Mouse (Mus musculus) hindbrain, embryonic 10.5 days (tissue): Measurements from ENCODE around the gene Pld5. TPM values are rescaled to one million over a fixed set of nuclear protein-coding genes. Genes with fewer than 3 reads are reported as not detected.

Experiments used
- DNase-seq: peaks from one replicate; pipeline ENCODE4 v3.0.0-alpha.2; 2017; ENCODE audit warnings: low spot score
- H3K27ac ChIP-seq: fragments of 300-500 bp; sonication (generic); 2 replicates; pipeline ENCODE4 v1.5.1; 2016; ENCODE audit warnings: mild to moderate bottlenecking, moderate library complexity
- H3K27me3 ChIP-seq: fragments of 300-500 bp; sonication (generic); 2 replicates; pipeline ENCODE4 v1.6.1; 2016; ENCODE audit warnings: mild to moderate bottlenecking; ENCODE audit not compliant: poor library complexity, insufficient read depth, severe bottlenecking
- H3K36me3 ChIP-seq: fragments of 300-500 bp; sonication (generic); 2 replicates; pipeline ENCODE4 v1.6.1; 2016; ENCODE audit warnings: mild to moderate bottlenecking, moderate library complexity
- H3K4me1 ChIP-seq: fragments of 300-500 bp; sonication (generic); replicated peaks from 2 replicates; pipeline ENCODE4 v1.6.1; 2016; ENCODE audit warnings: mild to moderate bottlenecking
- H3K4me3 ChIP-seq: fragments of 300-500 bp; sonication (generic); 2 replicates; pipeline ENCODE4 v1.5.1; 2016; ENCODE audit warnings: mild to moderate bottlenecking, moderate library complexity
- H3K9me3 ChIP-seq: fragments of 300-500 bp; sonication (generic); 2 replicates; pipeline ENCODE4 v1.6.1; 2016; ENCODE audit warnings: mild to moderate bottlenecking, moderate library complexity
- WGBS: fragments of 180-500 bp; shearing (Covaris S2); methylation state at CpG from one replicate; pipeline ENCODE4 v1.1.7; 2016; 5-methylcytosine and 5-hydroxymethylcytosine counted together
- polyA plus RNA-seq: library from polyadenylated mRNA; unstranded; fragments of >200 nt; fragmentation: Nextera tagmentation; extraction: Ambion mirVana; gene quantifications from 2 replicates; pipeline ENCODE4 v1.2.1, GENCODE M21; 2016

Gene Pld5
- polyA plus RNA-seq, 1 experiment from 2014 or later = 1.9 TPM

DNA sequence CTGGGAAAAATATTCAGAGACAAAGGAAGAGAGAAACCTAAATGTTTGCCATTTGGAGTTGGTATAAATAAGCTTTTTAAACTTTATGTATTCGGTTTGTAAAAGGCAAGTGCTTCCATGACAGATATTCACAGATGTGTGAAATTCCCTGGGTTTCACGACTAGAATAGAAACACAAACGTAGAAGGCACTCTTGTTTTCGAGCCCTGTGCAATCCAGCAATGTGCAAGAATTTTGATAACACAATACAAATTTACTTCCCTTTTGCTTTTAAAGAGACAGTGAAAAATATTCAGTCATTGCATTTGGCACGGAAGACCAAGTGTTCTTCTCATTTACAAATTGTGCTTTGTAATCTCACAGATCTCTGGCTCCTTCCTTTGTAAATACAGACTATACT, 200.6 kb downstream of the Pld5 start:
- H3K9me3 ChIP-seq = no peaks in the 10 kb centered on the region
- DNase-seq = no peak
- H3K4me1 ChIP-seq = no peaks in the 10 kb centered on the region
- 86% methylated on average over 5 of the region's 5 CpGs for WGBS
- H3K36me3 ChIP-seq = no peaks in the 10 kb centered on the region
- H3K27me3 ChIP-seq = no peaks in the 10 kb centered on the region
- no peak overlapping the region for H3K4me3 ChIP-seq
- H3K27ac ChIP-seq = no peak overlapping the region

DNA sequence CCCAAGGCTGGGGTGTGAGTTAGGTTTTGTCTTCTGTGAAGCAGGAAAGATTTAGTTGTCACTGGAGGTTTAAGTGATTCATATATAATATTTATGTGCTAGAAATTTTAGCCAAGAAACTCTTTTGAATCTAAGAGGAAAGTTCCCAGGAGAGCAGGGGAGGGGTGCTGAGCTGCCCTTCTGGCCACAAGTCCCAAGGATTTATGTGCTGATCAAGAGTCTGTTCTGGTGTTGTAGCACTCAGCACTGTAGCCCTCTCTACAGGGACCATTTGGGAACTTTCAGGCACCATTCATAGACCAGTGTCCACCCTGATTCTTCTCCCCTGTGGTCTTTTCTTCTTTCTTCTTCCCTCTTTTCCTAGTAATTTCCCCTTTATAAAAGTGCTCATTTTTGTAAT, 209.8 kb downstream of the Pld5 start:
- Histone ChIP-seq H3K4me3 (no peak overlapping the region), H3K4me1 (no peaks in the 10 kb centered on the region), H3K9me3 (no peaks in the 10 kb centered on the region), H3K27me3 (no peaks in the 10 kb centered on the region), H3K36me3 (no peaks in the 10 kb centered on the region), H3K27ac (no peak overlapping the region)
- DNase-seq = no peak

DNA sequence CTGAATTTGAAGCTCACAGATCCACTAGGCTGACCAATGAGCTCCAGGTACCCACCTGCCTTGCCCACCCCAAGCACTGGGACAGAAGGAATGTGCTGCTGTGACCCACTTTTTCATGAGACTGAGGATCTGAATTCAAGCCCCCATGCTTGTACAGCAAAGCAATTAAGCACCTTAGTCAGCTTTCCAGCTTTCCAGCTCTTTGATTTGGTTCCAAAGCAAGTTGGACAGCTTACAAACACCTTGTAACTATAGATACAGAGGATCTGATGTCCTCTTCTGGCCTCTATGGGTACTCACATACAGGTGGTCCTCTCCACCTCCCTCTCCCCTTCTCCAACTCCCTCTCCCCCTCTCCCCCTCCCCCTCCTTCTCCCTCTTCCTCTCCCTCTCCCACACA, 210.6 kb downstream of the Pld5 start:
- no peaks in the 10 kb centered on the region for H3K9me3 ChIP-seq
- H3K36me3 ChIP-seq = no peaks in the 10 kb centered on the region
- H3K27me3 ChIP-seq = no peaks in the 10 kb centered on the region
- no peaks in the 10 kb centered on the region for H3K4me1 ChIP-seq
- H3K27ac ChIP-seq = no peak overlapping the region
- DNase-seq = no peak
- H3K4me3 ChIP-seq = no peak overlapping the region

DNA sequence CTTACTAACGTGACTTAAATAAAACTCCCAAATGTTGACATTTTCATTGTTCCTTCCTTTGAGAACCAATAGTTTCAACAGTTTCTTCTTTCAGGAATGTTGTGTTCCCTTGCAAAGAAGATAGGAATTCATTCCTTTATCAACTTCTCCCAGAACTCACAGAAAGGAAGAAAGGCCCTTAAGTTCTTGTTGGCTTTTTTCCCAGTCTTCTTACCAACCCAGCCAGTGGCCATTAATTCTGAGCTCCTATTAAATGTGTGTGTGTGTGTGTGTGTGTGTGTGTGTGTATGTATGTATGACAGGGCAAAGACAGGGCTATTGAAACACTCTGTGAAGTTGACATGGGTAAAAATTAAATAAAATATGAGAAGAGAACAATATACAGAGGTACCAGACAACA, 221.5 kb downstream of the Pld5 start:
- Histone ChIP-seq H3K9me3 (no peaks in the 10 kb centered on the region), H3K27ac (no peak overlapping the region), H3K4me3 (no peak overlapping the region), H3K4me1 (no peaks in the 10 kb centered on the region), H3K27me3 (no peaks in the 10 kb centered on the region), H3K36me3 (no peaks in the 10 kb centered on the region)
- 73% methylated on average over 1 of the region's 1 CpGs for WGBS
- no peak for DNase-seq

DNA sequence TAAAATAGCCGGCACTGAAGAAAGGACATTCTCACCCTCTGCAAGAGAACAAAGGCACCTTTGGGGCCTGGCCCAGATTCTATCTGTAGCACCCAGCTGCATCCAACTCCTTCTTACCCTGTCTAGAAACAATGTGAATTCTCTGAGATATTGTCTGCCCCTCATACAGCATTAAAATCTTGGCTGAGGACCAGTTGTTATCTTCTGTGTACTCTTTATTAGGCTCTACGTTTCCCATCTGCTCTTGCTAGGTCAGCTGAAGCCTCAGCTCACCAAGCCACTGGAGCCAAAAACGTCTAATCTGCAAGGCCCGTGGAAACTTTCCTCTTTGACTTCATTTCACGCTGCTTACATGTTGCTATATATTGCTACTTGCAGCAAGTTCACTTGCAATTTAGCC, 228.1 kb downstream of the Pld5 start:
- Histone ChIP-seq H3K36me3 (no peaks in the 10 kb centered on the region), H3K27ac (no peak overlapping the region), H3K9me3 (no peaks in the 10 kb centered on the region), H3K4me3 (no peak overlapping the region), H3K4me1 (no peaks in the 10 kb centered on the region), H3K27me3 (no peaks in the 10 kb centered on the region)
- 86% methylated on average over 5 of the region's 5 CpGs for WGBS
- no peak for DNase-seq

DNA sequence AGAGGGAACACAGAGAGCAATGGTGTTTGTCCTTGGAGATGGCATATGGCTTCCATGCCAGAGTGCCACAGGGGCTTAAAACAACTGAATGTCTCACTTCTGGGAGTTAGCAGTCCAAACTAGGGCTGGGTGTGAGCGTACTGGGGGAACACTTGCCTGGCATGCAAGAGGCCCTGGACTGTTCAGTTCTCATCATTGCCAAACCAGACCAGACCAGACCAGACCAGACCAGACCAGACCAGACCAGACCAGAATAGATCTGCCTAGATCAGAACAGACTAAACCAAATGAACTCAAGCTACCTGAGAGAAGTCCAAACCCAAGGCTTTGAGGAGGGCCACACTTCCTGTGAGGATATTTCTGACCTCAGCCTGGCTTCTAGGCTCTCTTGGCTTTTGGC, 228.7 kb downstream of the Pld5 start:
- no peaks in the 10 kb centered on the region for H3K36me3 ChIP-seq
- H3K27me3 ChIP-seq = no peaks in the 10 kb centered on the region
- 97% methylated on average over 1 of the region's 1 CpGs for WGBS
- H3K4me3 ChIP-seq = no peak overlapping the region
- DNase-seq = no peak
- H3K27ac ChIP-seq = no peak overlapping the region
- no peaks in the 10 kb centered on the region for H3K9me3 ChIP-seq
- no peaks in the 10 kb centered on the region for H3K4me1 ChIP-seq

DNA sequence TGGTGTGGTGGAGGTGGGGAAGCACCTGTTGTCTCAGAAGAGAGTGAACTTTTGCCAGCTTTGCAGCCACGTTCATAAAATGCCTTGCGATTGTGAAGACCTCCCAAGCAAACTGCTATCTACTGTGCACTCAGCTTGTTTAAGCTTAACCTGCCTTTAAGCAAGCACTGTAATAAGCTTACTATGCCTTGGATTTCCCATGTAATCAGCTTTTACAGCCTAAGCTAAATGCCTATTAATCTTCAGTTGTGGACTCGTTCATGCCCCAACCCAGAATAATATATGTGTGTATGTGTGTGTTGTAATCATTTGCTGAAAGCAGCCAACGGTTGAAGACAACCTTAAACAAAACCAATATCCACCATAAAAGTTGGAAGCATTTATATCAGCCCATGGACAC, 232.1 kb downstream of the Pld5 start:
- no peak overlapping the region for H3K27ac ChIP-seq
- H3K4me3 ChIP-seq = no peak overlapping the region
- H3K9me3 ChIP-seq = no peaks in the 10 kb centered on the region
- no peaks in the 10 kb centered on the region for H3K4me1 ChIP-seq
- DNase-seq = no peak
- no peaks in the 10 kb centered on the region for H3K36me3 ChIP-seq
- WGBS = 86% methylated on average over 4 of the region's 4 CpGs
- H3K27me3 ChIP-seq = no peaks in the 10 kb centered on the region

DNA sequence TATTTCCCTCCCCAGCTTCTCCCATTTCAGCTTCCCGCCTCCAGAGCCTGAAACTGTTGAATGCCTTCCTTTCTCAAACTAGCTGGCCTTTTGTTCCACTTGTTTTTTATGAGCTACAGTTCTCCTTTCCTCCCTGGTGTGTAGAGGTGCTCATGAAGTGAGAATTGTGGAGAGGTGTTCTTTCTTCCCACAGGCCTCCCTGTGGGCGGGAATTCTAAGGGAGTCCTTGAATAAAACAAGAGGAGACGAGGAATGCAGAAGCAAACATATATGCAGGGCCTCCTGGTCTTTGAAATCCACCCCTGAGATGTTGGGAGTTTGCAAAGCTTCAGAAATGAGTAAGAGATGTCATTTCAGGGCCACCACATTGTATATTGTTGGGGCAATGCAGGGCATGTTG, 235.2 kb downstream of the Pld5 start:
- Histone ChIP-seq H3K4me3 (no peak overlapping the region), H3K9me3 (no peaks in the 10 kb centered on the region), H3K36me3 (no peaks in the 10 kb centered on the region), H3K27ac (no peak overlapping the region), H3K27me3 (no peaks in the 10 kb centered on the region), H3K4me1 (no peaks in the 10 kb centered on the region)
- WGBS = 50% methylated on average over 3 of the region's 3 CpGs
- no peak for DNase-seq

DNA sequence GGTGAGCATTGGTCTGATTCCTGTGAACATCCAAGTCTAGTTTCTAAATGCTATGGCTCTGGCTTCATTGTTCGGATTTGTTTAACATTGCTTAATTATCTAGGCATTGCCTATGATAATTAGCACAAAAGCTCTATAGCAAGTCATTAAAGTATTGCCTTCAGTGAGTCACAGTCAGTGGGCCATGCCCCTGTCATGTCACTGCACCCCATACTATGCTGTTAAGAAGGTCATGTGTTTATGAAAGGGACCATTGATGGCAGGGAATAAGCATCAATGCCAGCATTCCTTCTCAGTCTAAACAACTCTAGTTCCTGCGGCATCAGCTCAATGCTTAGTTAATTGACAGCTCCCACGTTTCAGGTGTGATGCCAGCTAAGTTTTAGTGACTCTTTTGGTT, 239.1 kb downstream of the Pld5 start:
- H3K27me3 ChIP-seq = no peaks in the 10 kb centered on the region
- H3K4me3 ChIP-seq = no peak overlapping the region
- H3K27ac ChIP-seq = no peak overlapping the region
- no peaks in the 10 kb centered on the region for H3K9me3 ChIP-seq
- DNase-seq = no peak
- H3K36me3 ChIP-seq = no peaks in the 10 kb centered on the region
- 73% methylated on average over 3 of the region's 3 CpGs for WGBS
- H3K4me1 ChIP-seq = no peaks in the 10 kb centered on the region

DNA sequence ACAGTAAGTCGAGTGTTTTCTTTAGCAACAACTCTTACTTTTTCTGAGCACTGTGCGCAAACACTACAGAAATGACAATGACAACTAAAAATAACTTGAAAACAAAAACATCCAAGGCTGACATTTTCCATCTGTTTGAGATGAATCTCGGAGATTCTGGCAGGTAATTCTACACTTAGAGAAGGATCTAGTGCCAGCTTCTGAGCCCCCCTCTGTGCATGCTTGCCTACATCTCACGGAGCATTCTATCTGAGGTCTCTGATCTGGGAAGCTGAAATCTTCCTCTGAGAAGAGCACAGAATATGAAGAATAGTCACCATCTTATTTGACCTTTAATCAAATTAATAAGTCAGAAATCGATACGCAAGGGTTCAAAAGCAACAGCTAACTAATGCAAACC, 240.4 kb downstream of the Pld5 start:
- DNase-seq = no peak
- Histone ChIP-seq H3K27me3 (no peaks in the 10 kb centered on the region), H3K36me3 (no peaks in the 10 kb centered on the region), H3K4me1 (no peaks in the 10 kb centered on the region), H3K27ac (no peak overlapping the region), H3K4me3 (no peak overlapping the region), H3K9me3 (no peaks in the 10 kb centered on the region)
- WGBS = 75% methylated on average over 6 of the region's 6 CpGs

DNA sequence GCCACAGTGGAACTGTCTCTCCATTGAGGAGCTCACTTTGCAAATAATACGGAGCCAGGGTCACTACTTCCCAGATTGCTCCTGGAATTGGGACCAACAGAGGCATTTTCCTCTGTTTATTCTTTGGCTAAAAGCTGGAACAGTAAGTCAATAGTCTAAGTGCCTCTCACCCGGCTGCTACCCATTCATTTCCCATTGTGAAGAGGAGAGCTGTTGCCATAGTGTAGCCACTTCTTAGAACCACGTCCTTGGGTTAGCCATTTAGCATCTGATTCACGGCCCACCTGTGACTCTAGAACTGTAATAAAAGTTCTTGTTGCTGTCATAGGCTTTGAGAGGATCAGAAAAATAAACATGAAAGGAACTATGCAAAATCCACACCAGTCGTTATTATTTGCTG, 241.4 kb downstream of the Pld5 start:
- no peaks in the 10 kb centered on the region for H3K4me1 ChIP-seq
- no peaks in the 10 kb centered on the region for H3K9me3 ChIP-seq
- DNase-seq = no peak
- no peaks in the 10 kb centered on the region for H3K36me3 ChIP-seq
- 79% methylated on average over 5 of the region's 5 CpGs for WGBS
- H3K27ac ChIP-seq = no peak overlapping the region
- H3K27me3 ChIP-seq = no peaks in the 10 kb centered on the region
- H3K4me3 ChIP-seq = no peak overlapping the region

DNA sequence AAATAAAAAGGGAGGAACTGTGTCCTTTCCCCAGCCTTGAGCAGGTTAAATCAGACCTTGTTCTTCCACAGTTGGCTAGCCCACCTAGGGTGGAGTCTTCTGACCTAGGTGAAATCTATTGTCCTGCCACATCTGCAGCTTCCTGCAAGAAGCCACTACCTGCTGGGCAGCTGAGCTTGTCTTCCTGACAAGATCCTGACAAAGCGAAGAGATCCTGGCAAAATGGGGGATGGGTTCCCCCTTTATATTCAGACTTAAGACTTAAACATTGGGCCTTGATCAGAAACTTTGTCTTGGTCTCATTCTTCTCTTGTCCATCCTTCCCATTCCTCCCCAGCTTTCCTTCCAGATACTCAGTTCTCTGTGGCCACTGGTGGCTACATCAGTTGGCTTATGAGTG, 246.0 kb downstream of the Pld5 start:
- Histone ChIP-seq H3K36me3 (no peaks in the 10 kb centered on the region), H3K9me3 (no peaks in the 10 kb centered on the region), H3K4me1 (no peaks in the 10 kb centered on the region), H3K27me3 (no peaks in the 10 kb centered on the region), H3K4me3 (no peak overlapping the region), H3K27ac (no peak overlapping the region)
- no peak for DNase-seq
- WGBS = 76% methylated on average over 1 of the region's 1 CpGs

DNA sequence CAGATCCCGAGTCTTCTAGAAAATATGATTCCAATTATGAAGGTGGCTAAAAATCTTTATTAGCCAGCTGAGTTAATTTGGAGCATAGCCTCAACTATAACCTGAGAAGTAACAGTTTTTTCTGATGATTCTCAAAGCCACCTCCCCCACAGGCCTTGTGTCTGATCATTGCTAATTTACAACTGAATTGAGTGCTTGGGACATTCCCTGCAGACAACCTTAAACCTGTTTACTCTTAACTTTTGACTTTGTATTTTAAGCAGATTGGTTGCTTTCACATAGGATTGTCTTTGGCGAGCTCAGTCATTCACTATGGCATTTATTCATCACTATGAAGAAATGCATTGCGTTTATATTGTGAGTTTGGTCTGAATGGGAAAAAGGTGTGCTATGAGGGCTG, 246.7 kb downstream of the Pld5 start:
- no peak overlapping the region for H3K4me3 ChIP-seq
- no peak overlapping the region for H3K27ac ChIP-seq
- H3K27me3 ChIP-seq = no peaks in the 10 kb centered on the region
- no peaks in the 10 kb centered on the region for H3K36me3 ChIP-seq
- H3K9me3 ChIP-seq = no peaks in the 10 kb centered on the region
- DNase-seq = no peak
- 69% methylated on average over 3 of the region's 3 CpGs for WGBS
- no peaks in the 10 kb centered on the region for H3K4me1 ChIP-seq

DNA sequence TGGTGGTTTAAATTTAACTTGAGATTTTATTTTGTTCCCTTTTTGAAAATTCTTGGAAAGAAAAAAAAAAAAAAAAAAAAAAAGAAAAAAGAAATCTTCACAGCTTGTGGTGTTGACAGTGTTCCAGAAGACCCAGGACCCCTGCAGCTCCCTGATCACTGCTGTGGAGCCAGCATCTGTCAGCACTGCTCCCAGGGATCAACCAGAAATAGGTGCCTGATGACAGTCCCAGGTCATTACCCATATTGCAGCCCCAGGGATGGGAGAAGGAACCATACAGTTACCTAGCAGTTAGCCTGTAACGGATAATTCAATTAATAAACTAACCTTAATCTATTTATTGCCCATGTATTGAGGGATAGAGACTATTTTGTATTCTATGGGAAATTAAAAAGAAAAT, 250.6 kb downstream of the Pld5 start:
- Histone ChIP-seq H3K4me1 (no peaks in the 10 kb centered on the region), H3K27ac (no peak overlapping the region), H3K36me3 (no peaks in the 10 kb centered on the region), H3K27me3 (no peaks in the 10 kb centered on the region), H3K4me3 (no peak overlapping the region), H3K9me3 (no peaks in the 10 kb centered on the region)
- no peak for DNase-seq
- 34% methylated on average over 1 of the region's 1 CpGs for WGBS
